Mouse (Mus musculus) erythroblast, embryonic 14.5 days (primary cell): Measurements from ENCODE around the gene Carnmt1.

Experiments used
- GATA1 ChIP-seq: IDR thresholded peaks from 2 replicates; pipeline ENCODE4 v1.6.1; 2012; ENCODE audit warnings: low read length, inconsistent platforms, mixed read lengths
- TAL1 ChIP-seq: IDR thresholded peaks from 3 replicates; pipeline ENCODE4 v1.6.1; 2012; ENCODE audit warnings: low read length, inconsistent platforms, mixed read lengths

DNA sequence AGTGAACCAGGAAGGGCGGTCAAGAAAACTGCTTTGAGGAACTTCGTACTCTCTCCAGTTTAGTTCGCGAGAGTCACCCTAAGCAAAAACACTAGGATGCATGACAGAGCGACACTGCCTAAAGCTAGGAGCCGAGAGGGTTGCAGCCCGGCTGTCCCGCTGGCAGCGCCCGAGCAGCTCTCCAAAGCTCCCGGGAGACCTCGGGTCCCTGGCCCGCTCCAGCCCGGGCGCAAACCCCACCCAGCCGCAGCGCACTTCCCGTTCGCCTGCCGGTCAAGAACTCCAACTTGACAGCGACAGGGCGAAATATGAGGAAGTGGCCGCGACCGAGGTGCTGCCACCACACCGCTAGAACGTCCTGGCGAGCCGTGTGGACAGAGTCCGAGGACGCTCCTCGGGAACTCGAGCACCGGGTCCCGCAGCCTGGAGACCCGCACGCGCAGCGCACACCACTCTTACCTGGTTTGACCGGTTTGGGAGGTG, 39.4 kb upstream of the Carnmt1 start:
- TF ChIP-seq TAL1 (no peak), GATA1 (no peak)
